Mouse (Mus musculus) 416B (cell line): ENCODE data around the gene Ttll4.
A peak's percentile ranks its signal among the peaks of the same experiment; 100 is the strongest.

Experiments
- DNase-seq: peaks from one replicate; pipeline ENCODE4 v3.0.0; 2011; ENCODE audit warnings: low read depth

The Ttll4 gene

DNA sequence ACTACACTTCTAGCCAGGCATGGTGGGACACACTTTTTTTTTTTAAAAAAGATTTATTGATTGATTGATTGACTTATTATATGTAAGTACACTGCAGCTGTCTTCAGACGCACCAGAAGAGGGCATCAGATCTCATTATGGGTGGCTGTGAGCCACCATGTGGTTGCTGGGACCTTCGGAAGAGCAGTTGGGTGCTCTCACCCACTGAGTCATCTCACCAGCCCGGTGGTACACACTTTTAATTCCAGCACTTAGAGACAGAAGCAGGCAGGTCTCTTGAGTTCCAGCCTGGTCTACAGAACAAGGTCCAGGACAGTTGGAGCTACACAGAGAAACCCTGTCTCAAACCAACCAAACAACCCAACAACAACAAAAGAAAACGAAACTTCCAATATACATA lies 50.5 kb downstream of the Ttll4 start:
- peak; percentile 31 for DNase-seq

DNA sequence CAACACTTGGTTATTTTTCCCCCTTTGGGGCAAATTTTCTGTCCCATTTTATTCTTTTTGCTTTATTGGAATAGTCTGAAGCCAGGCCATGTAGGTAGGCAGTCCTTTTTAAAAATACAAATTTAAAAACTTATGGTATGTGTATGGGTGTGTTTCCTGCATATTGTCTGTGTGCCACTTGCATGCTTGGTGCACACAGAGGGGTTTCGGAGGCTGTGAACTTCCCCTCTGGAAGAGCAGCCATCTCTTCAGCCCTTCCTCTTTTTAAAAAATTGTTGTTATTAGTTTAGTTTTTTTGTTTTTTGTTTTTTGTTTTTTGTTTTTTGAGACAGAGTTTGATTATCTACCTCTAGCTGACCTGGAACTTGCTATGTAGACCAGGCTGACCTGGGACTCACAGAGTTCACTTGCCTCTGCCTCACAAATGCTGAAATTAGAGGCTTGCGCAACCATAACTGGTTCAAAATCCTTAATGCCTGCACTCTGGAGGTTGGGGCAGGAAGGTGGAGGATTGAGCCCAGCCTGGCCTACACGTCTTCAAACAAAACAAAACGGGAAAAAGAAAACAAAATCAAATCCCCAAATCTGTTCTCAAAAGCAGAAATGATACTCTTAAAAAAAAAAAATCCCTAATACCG lies 51.0 kb downstream of the Ttll4 start:
- DNase-seq: peak; percentile 15

DNA sequence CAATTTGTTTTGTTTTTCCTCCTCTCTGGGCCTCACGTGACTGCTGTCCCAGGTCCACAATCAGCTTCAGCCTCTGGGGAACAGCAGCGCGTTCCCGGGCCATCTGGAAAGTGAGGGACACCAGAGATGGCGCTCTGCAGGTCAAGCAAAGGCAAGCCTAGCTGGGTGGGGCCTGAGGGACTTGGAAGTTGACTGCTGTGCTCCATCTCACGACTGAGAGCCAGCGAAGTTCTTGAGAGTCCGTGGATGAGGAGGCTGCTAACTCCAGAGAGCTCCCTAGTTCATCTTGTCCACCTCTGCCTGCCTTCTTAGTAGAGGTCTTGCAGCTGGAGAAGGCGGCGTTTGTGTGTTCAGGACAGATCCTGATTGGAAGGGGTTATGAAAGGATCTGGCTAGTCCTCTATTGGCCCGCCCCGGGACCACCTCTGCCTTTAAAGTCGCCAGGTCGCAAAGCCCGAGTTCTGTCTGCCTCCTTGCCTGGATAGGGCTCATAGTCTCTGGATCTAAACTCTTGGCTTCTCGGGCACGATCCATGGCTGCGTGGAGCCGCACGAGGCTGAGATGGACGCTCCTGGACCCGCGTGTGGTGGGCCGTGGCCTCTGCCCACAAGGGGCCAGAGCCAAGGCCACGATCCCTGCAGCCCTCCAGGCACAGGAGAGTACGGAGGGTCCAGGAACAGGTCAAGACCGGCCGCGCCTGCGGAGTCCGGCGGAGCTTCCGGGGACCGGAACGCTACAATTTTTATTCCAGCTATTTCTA lies 51.7 kb downstream of the Ttll4 start, which contains the start of gene Cyp27a1:
Gene Cyp27a1 (plus strand): TSS at position 476 of the 760 bp plus-strand sequence.
- DNase-seq: no peak

DNA sequence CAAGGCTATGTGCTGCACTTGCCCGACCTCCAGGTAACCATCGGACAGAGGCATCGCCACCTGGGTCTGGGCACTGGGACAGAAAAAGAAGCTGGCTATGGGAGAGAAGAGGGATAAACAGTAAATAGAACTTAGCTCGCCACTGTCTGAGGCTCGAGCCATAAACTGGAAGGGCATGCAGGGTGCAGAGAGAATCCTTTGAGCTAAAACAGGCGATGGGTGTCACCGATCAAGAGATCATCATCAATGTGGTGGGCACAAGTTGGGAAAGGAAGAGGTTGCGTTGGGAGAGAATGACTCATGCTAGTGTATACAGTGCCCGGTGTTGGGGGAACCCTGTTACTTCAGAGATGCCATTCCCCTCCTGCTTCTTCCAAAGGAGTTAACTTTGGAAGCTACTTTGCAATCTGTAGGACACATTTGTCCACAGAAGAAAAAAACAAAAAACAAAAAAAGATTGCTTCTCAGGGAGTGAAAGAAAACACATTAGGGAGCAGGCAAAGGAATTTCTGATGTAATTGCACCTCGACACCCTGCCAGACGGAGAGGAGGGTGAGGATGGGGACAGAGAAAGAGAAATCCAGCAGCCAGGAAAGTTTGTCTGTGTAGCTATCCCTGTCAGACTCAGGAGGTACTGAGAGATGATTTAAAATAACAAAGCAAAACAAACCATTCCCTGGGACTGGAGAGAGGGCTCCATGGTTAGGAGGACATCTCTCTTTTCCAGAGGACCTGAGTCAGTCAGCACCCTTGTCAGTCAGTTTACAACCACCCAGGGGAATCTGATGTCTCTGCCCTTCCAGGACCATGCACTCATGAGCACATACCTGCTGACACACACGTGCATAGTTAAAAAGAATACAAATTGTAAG lies 52.5 kb downstream of the Ttll4 start:
- peak; percentile 21 for DNase-seq

DNA sequence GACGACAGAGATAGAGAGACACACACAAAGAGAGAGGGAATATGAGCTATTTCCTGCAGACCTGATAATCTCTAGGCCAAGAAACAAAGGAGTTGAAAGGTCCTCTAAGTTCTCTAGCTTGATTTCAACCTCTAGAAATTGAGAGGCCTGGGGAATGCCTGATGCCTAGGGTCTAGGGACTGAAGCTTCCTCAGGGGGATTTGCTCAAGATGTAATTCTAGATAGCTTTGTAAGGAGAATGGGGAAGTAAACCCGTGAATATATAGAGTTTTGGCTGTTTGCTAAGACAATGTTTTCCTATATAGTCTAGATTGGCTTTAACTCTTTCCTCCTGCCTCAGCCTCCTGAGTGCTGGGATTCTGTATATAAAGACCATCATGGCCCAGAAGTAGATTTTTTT lies 53.4 kb downstream of the Ttll4 start:
- DNase-seq: peak; percentile 18

DNA sequence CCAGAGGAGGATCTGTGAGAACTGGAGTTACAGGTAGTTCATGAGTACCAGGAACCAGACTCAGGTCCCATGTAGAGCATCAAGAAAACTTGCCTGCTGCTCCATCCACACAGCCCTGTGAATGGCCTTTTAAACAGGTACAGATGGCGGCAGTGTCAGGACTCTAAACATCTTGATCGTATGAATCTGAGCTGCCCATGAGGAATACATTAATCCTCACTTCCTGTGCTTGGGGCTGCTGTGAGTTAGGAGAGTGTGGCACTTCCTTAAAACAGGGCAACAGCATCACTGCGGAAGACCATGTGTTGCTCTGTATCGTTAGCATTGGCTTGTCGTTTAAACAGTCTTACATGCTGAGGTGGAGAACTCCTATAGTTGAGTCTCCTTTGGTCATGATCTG lies 53.9 kb downstream of the Ttll4 start:
- no peak for DNase-seq

DNA sequence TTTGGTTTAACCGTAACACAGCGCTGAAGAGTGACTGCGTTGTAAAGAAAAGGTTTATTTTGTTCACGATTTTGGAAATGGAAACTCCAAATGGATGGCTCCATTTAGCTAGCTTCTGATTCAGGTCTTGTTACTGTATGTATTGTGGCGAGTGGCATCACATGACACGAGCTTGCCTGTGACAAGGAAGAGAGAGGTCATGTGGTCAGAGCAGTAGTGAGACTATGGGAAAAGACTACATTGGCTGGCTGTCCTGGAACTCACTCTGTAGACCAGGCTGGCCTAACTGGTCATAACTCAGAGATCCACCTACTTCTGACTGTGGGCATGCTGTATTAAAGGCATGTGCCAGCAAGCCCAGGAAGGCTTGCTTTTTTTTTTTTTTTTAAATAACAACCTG lies 54.3 kb downstream of the Ttll4 start:
- no peak for DNase-seq

DNA sequence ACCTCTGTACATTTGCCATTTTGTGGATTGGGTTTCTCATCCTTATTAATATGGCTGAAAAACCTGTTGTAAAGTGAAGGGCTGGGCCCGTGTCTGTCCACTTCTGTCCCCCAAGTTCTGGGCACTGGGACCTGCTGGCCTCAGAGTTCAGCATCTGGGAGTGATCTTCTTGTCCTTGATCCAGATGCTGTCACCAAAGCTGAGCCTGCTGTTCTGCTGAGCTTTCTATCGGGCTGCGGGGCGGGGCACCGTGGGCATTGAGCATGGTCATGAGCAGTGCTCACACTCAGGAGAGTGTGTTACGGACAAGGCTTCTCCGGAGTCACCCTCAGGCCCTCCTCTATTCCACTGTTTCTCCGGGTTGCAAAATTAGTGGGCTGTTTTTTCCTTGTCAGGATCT lies 56.6 kb downstream of the Ttll4 start:
- no peak for DNase-seq

DNA sequence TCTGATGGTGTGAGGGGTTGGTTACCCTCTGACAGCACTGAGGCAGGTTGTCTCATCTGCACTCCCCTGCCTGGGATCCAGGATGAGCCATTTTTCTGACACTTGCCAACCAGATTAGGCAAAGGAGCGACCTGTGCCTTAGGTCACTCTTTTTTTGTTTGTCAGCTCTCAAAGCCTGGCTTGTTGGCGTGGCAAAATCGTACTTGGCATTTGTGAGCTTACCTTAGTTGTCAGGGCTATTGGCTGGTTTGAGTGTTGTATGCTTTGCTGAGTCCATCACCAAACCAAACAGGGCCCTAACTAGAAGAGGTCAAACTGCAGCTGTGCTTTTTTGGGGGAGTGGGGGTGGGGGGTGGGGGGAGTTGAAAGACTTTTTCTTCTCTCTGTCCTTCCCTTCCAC lies 57.7 kb downstream of the Ttll4 start:
- DNase-seq: no peak

DNA sequence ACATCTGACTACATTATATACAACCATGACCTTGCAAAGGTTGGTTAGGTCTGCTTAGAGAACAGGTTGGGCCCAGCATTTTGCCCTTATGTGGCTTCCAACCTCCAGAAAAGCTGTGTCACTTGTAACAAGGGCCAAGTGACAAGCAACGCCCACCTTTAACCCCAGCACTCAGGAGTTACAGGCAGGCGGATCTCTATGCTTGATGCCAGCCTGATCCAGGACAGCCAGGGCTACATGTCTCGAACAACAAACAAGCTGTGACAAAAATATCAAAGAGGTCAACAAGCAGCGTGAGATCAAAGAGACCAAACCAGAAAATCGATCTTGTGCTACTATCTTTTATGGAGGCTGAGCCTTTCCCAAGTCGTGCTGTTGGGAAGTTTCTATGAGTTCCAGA lies 60.1 kb downstream of the Ttll4 start:
- no peak for DNase-seq

DNA sequence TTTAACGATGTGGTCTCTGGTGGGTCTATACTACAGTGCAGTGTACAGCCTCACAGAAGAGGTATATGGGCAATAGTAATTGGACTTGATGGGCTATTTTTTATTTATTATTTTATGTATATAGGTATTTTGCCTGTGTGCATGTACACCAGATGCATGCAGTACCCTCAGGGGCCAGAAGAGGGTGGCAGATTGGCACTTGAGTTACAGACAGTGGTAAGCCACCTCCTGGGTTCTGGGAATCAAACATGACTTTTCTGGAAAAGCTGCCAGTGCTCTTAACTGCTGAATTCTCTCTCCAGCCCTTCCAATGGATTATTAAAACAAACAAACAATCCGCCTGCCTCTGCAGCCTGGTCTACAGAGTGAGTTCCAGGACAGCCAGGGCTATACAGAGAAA lies 62.2 kb downstream of the Ttll4 start:
- DNase-seq: peak; percentile 30

DNA sequence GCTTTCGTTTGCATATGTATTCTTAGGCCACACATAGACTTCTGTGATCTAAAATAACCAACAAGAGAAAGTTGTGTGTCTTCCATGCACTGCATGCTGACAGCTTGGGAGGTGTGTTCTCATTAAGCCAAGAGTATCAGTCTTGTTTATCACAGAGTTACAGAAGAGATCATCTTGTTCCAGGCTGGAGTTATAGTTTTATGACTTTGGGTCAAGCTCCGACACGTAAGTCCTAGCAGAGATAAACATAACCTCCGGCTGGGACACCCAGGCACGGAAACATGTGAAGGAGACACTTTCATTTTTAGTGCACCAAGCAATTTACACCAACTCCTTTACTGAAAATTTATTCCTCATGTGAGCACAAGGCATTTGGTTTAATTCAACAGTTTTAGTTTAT lies 64.6 kb downstream of the Ttll4 start:
- DNase-seq: no peak

DNA sequence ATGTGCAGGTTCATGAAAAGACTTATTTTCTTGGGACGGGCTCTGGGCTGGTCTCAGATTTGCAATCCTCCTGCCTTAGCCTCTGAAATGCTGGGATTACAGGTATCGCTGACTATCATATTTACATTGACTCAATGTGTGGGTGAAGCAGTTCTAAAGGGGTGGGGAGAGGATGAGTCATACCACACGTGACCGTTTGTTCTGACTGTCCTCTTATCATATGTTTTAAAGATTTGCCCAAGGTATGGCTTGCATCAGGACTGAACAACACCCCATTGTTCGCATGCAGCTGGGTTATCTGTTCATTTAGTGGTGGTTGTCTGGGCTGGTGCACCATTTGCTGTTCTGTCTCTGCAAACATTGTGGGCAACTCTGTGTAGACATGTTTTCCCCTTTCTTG lies 65.1 kb downstream of the Ttll4 start:
- DNase-seq: peak; percentile 66

DNA sequence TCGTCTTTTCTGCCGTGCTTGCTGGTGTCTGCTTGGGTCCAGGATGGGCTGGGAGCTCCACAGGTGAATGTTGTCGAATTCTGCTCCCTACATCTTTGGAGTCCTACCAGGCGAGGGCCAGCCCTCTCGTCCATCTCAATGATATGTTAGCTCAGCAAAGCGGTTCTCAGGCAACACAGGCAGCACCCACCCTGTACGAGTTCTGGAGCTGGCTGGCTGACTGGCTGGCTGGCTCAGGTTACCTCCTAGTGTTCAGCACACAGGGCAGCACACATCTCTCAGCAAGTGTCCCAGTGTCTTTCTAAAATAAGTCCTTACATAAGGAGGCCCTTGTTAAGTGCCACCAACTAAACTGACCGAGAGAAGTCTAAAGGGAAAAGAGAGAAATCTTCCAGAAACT lies 66.9 kb downstream of the Ttll4 start:
- no peak for DNase-seq

DNA sequence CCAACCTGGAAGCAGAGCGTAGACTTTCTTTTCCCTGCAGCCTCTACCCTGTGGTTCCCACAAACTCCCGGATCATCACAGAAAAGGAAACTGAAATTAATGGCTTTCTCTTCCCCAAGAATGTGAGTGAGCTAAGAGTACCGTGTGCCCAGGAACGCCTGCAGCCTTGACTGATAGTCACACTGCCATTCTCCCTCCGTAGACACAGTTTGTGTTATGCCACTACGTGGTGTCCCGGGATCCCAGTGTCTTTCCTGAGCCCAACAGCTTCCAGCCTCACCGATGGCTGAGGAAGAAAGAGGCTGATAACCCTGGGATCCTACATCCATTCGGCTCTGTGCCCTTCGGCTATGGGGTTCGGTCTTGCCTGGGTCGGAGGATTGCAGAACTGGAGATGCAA lies 75.4 kb downstream of the Ttll4 start:
- DNase-seq: no peak

DNA sequence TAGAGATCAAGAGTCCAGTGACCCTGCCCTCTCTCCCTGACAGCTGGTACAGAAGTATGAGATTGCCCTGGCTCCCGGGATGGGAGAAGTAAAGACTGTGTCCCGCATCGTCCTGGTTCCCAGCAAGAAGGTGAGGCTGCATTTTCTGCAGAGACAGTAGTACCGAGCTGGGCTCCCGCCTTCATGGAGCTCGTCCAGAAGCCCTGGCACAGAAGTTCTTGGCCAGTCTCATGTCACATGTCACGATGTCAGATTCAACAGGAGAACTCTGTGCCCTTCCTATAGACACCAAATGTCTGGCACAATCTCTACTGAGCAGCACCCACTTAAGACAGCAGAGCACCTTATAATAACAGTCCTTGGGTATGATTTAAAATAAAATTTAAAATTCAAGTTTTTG lies 76.0 kb downstream of the Ttll4 start:
- no peak for DNase-seq

DNA sequence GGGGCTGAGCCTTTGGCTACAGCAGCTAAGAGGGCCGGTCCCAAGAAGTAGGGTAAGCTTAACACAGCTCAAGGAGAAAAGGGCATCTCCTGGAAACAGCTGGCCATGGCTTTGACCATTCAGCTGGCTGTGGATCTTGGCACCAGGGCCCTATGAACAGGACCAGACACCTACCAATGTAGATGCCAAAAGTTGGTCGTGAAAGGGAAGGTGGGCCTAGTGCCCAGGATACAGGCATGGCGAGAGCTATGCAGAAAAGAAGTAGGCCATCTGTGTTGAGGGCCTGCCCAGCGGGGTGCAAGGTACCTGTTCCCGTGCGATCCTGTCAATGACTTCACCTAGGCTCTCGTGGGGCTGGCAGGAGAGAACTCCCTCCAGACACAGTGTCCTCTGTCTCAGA lies 79.3 kb downstream of the Ttll4 start:
- DNase-seq: no peak

DNA sequence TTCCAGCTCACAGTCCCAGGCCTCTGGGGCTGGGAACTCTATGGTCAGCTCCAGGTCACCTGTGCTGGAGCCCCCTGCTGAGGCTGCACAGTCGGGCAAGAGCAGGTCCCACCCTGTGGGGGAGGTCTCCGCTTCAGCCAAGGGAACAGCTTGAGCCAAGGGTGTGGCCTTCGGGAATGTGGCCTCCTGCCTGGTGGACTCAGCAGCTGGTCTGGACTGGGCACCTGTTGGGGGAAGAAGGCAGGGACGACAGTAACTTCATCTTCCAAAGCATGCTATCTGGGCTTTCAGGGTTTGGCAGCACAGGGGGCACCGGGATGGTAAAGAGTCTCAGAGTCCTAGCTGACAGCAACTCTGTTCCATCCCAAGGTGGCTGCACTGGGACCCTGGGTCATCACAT lies 85.8 kb downstream of the Ttll4 start:
- DNase-seq: no peak

DNA sequence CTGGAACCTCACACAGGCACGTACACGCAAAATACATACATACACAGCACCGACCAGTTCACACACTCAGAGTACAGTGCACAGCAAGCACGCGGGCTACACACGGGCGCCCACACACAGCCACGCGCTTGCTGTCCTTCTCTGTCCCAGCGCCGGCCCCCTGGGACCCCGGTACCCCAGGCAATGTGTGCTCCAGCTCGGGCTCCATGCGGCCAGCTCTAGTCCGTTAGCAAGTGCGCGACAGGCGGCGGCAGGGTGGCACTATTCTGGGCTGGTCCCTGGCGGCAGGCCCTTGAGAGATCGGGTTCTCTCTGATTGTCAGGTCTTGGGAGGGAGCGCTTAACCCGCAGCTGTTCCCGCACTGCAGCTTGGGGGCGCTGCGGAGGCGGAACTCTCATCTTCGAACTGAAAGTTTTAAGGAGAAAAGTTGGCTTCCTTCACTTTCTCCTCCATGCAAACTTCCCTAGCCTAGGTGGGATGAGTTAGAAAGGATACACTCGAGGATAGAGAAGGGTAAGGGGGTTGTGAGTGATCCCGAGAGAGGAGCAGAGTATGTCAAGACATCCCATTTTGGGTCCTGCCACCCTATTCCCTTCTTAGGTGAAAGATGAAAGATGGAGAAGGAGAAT lies 87.2 kb downstream of the Ttll4 start, which contains the start of gene Prkag3:
Gene Prkag3 (minus strand): TSS at position 579 of the 629 bp plus-strand sequence.
- no peak for DNase-seq

DNA sequence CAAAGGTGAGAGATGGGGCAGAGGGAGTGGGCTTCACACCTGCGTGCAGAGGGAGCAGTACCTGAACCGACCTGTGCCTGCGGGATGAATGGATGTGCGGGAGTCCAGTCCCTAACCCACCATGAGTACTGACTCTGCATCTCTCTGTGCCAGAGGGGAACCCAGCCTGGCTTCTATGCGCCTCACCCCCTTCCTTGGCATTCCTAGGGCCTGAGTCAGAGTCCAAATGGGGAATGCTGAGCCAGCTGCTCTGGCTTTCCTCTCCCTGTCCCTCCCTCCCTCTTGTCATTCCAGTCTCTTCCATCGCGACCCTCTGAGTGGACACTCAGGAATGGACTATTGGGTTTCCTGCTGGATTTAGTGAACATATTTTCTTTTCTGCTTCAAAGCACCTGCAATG lies 87.8 kb downstream of the Ttll4 start:
- DNase-seq: no peak

DNA sequence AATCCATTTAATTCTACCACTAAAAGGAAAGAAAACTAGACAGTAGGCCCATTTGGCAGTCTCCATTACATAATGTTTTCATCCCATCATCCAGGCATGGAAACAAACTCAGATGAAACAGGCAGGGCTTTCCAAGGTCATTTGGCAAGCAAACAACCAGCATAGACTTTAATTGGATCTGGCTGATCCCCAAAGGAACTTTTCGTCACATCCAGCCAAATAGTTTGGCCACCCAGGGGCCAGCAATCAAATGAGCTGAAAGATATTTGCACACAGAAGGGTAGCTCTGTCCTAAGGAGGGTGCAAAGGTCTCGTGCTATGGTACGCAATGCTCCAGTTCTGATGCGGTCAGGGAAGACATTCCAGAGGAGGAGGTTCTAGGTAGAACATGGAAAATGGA lies 89.1 kb downstream of the Ttll4 start:
- no peak for DNase-seq

DNA sequence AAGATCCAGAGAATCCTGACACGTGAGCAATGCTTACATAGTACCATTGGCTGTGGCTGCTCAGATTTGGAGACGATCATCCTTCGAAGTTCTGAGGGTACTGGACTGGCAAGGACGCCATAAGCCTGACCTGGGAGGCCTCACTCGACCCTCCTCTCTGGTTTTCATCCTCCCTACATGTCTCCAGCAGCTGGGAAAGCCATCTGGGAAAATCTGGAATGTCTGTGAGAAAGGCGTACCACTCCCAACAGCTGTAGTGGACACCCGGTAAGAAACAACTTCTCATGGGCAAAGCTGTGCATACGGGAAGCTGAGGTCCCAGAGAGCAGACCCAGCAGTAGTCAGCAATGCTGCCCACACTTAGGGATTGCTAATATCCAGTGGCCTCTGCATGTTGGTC lies 90.6 kb downstream of the Ttll4 start:
- DNase-seq: no peak
